Mouse (Mus musculus): ENCODE results near the gene Ptges2. TPM values are rescaled to one million over a fixed set of nuclear protein-coding genes. Genes with fewer than 3 reads are reported as not detected.
A peak's percentile ranks its signal among the peaks of the same experiment; 100 is the strongest.

The Ptges2 gene
- polyA plus RNA-seq, 1 experiment: 7.6 TPM

GRCm38 (mm10) chr2:32353007-32353542 lies 42.6 kb upstream of the Ptges2 start, which contains the start of gene Dnm1:
Gene Dnm1, minus strand, starts transcription at chr2:32353338.
- peak; percentile 63 for TF ChIP-seq POLR2A (IDR thresholded peaks at IDR 0.05; ENCODE audit: control insufficient read depth, low read depth, low read length)
- TF ChIP-seq CTCF (IDR thresholded peaks at IDR 0.05; ENCODE audit: control insufficient read depth, insufficient read depth, insufficient replicate concordance, low read depth, low read length): peak; percentile 91
- H3K4me3 ChIP-seq (ENCODE audit: control insufficient read depth, low read depth, low read length): peak within 1 kb of the TSS; percentile 93
- peaks cover 9% of the 10 kb centered on the region for H3K4me1 ChIP-seq (ENCODE audit: control insufficient read depth, insufficient read depth, low read length)
- peak within 1 kb of the TSS; percentile 51 for H3K27ac ChIP-seq (ENCODE audit: control insufficient read depth, insufficient read depth, low read depth, low read length)
- H3K27me3 ChIP-seq (ENCODE audit: control insufficient read depth, insufficient read depth, low read length): no peaks in the 10 kb centered on the region
- no peaks in the 10 kb centered on the region for H3K36me3 ChIP-seq (ENCODE audit: control insufficient read depth, insufficient read depth, low read length)

GRCm38 (mm10) chr2:32353836-32354235 lies 41.9 kb upstream of the Ptges2 start:
- H3K36me3 ChIP-seq (ENCODE audit: control insufficient read depth, insufficient read depth, low read length): no peaks in the 10 kb centered on the region
- peak overlapping the region; percentile 93; the same call in 1 of the 2 replicates for H3K4me3 ChIP-seq (ENCODE audit: control insufficient read depth, low read depth, low read length)
- H3K4me1 ChIP-seq (ENCODE audit: control insufficient read depth, insufficient read depth, low read length): peaks cover 9% of the 10 kb centered on the region
- no peak for TF ChIP-seq CTCF (IDR thresholded peaks at IDR 0.05; ENCODE audit: control insufficient read depth, insufficient read depth, insufficient replicate concordance, low read depth, low read length)
- no peak for TF ChIP-seq POLR2A (IDR thresholded peaks at IDR 0.05; ENCODE audit: control insufficient read depth, low read depth, low read length)
- no peaks in the 10 kb centered on the region for H3K27me3 ChIP-seq (ENCODE audit: control insufficient read depth, insufficient read depth, low read length)
- H3K27ac ChIP-seq (ENCODE audit: control insufficient read depth, insufficient read depth, low read depth, low read length): no peak overlapping the region

- Histone ChIP-seq H3K36me3 (ENCODE audit: control insufficient read depth, insufficient read depth, low read length) (no peaks in the 10 kb centered on the region), H3K27ac (ENCODE audit: control insufficient read depth, insufficient read depth, low read depth, low read length) (no peak overlapping the region), H3K27me3 (ENCODE audit: control insufficient read depth, insufficient read depth, low read length) (no peaks in the 10 kb centered on the region), H3K4me3 (ENCODE audit: control insufficient read depth, low read depth, low read length) (no peak overlapping the region; the same call in 1 of the 2 replicates), H3K4me1 (ENCODE audit: control insufficient read depth, insufficient read depth, low read length) (peaks cover 9% of the 10 kb centered on the region)
- TF ChIP-seq POLR2A (IDR thresholded peaks at IDR 0.05; ENCODE audit: control insufficient read depth, low read depth, low read length) (no peak), CTCF (IDR thresholded peaks at IDR 0.05; ENCODE audit: control insufficient read depth, insufficient read depth, insufficient replicate concordance, low read depth, low read length) (no peak)
Observed at GRCm38 (mm10) chr2:32354336-32354895, 41.3 kb upstream of the Ptges2 start.

- no peaks in the 10 kb centered on the region for H3K36me3 ChIP-seq (ENCODE audit: control insufficient read depth, insufficient read depth, low read length)
- TF ChIP-seq POLR2A (IDR thresholded peaks at IDR 0.05; ENCODE audit: control insufficient read depth, low read depth, low read length): no peak
- no peak for TF ChIP-seq CTCF (IDR thresholded peaks at IDR 0.05; ENCODE audit: control insufficient read depth, insufficient read depth, insufficient replicate concordance, low read depth, low read length)
- H3K27ac ChIP-seq (ENCODE audit: control insufficient read depth, insufficient read depth, low read depth, low read length): no peak overlapping the region
- peaks cover 13% of the 10 kb centered on the region for H3K4me1 ChIP-seq (ENCODE audit: control insufficient read depth, insufficient read depth, low read length)
- H3K4me3 ChIP-seq (ENCODE audit: control insufficient read depth, low read depth, low read length): no peak overlapping the region
- no peaks in the 10 kb centered on the region for H3K27me3 ChIP-seq (ENCODE audit: control insufficient read depth, insufficient read depth, low read length)
Observed at GRCm38 (mm10) chr2:32356216-32356615, 39.5 kb upstream of the Ptges2 start.

- Histone ChIP-seq H3K4me1 (ENCODE audit: control insufficient read depth, insufficient read depth, low read length) (peaks cover 15% of the 10 kb centered on the region), H3K27ac (ENCODE audit: control insufficient read depth, insufficient read depth, low read depth, low read length) (no peak overlapping the region), H3K36me3 (ENCODE audit: control insufficient read depth, insufficient read depth, low read length) (no peaks in the 10 kb centered on the region), H3K27me3 (ENCODE audit: control insufficient read depth, insufficient read depth, low read length) (no peaks in the 10 kb centered on the region), H3K4me3 (ENCODE audit: control insufficient read depth, low read depth, low read length) (no peak overlapping the region)
- TF ChIP-seq POLR2A (IDR thresholded peaks at IDR 0.05; ENCODE audit: control insufficient read depth, low read depth, low read length) (no peak), CTCF (IDR thresholded peaks at IDR 0.05; ENCODE audit: control insufficient read depth, insufficient read depth, insufficient replicate concordance, low read depth, low read length) (no peak)
Observed at GRCm38 (mm10) chr2:32357710-32358109, 38.0 kb upstream of the Ptges2 start.

GRCm38 (mm10) chr2:32358381-32358780 lies 37.3 kb upstream of the Ptges2 start:
- H3K36me3 ChIP-seq (ENCODE audit: control insufficient read depth, insufficient read depth, low read length): no peaks in the 10 kb centered on the region
- peaks cover 14% of the 10 kb centered on the region for H3K4me1 ChIP-seq (ENCODE audit: control insufficient read depth, insufficient read depth, low read length)
- H3K4me3 ChIP-seq (ENCODE audit: control insufficient read depth, low read depth, low read length): no peak overlapping the region
- H3K27ac ChIP-seq (ENCODE audit: control insufficient read depth, insufficient read depth, low read depth, low read length): no peak overlapping the region
- no peaks in the 10 kb centered on the region for H3K27me3 ChIP-seq (ENCODE audit: control insufficient read depth, insufficient read depth, low read length)
- TF ChIP-seq CTCF (IDR thresholded peaks at IDR 0.05; ENCODE audit: control insufficient read depth, insufficient read depth, insufficient replicate concordance, low read depth, low read length): no peak
- no peak for TF ChIP-seq POLR2A (IDR thresholded peaks at IDR 0.05; ENCODE audit: control insufficient read depth, low read depth, low read length)

GRCm38 (mm10) chr2:32360741-32361140 lies 35.0 kb upstream of the Ptges2 start:
- H3K36me3 ChIP-seq (ENCODE audit: control insufficient read depth, insufficient read depth, low read length): no peaks in the 10 kb centered on the region
- peak overlapping the region; percentile 20; the same call in 1 of the 2 replicates for H3K4me3 ChIP-seq (ENCODE audit: control insufficient read depth, low read depth, low read length)
- no peaks in the 10 kb centered on the region for H3K27me3 ChIP-seq (ENCODE audit: control insufficient read depth, insufficient read depth, low read length)
- H3K4me1 ChIP-seq (ENCODE audit: control insufficient read depth, insufficient read depth, low read length): peaks cover 22% of the 10 kb centered on the region
- TF ChIP-seq POLR2A (IDR thresholded peaks at IDR 0.05; ENCODE audit: control insufficient read depth, low read depth, low read length) (no peak), CTCF (IDR thresholded peaks at IDR 0.05; ENCODE audit: control insufficient read depth, insufficient read depth, insufficient replicate concordance, low read depth, low read length) (no peak)
- no peak overlapping the region for H3K27ac ChIP-seq (ENCODE audit: control insufficient read depth, insufficient read depth, low read depth, low read length)

Measured in testis, adult 2 months (tissue).